Mouse (Mus musculus) erythroblast, embryonic 14.5 days (primary cell): ENCODE data around the gene Gm128.

ENCODE experiments used
- GATA1 ChIP-seq: IDR thresholded peaks from 2 replicates; pipeline ENCODE4 v1.6.1; 2012; ENCODE audit warnings: low read length, inconsistent platforms, mixed read lengths
- TAL1 ChIP-seq: IDR thresholded peaks from 3 replicates; pipeline ENCODE4 v1.6.1; 2012; ENCODE audit warnings: low read length, inconsistent platforms, mixed read lengths

GRCm38 (mm10) chr3:95239022-95239421 lies 2.4 kb downstream of the Gm128 start:
- no peak for TF ChIP-seq TAL1
- TF ChIP-seq GATA1 = no peak
